Mouse (Mus musculus) gastrocnemius, postnatal 25 days (tissue): ENCODE measurements around the gene Krtap31-2. TPM values are rescaled to one million over a fixed set of nuclear protein-coding genes. Genes with fewer than 3 reads are reported as not detected.

ENCODE experiments used
- DNase-seq: peaks from one replicate; pipeline ENCODE4 v3.0.0; 2022
- long read RNA-seq, 2 experiments: library from polyadenylated mRNA; stranded (forward); transcript quantifications; one replicate each; pipeline ENCODE4 v2.0.0; 2021
- total RNA-seq, 2 experiments: library from RNA; stranded (reverse); gene quantifications; 1 replicate in 1 of 2; 2 replicates in 1 of 2; pipeline ENCODE4 v1.2.3; 2021

The Krtap31-2 gene
- not detected for total RNA-seq
- long read RNA-seq, experiment 1 = 0 reads
- long read RNA-seq, experiment 2 = 0 reads

GRCm38 (mm10) chr11:99935991-99936390, at the start of gene Krtap31-2:
Krtap31-2 (plus strand) TSS chr11:99936291.
- no peak for DNase-seq

DNA sequence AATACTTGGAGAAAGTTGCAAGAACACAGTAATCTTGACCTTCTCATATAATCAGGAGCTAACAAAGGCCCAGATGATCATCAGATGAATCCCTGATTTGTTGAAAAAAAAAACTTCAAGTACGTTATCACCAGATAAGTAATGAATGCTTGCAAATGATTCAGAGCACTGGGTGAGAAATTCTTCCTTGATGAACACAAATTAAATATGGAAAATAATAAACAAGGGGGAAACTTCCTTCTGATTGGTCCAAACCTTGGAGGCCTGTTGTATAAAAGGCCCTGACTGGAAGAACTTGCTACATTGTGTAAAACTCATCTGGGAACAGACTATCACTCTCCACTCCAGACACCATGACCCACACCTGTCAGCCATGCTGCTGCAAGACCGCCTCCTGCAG, 28.5 kb upstream of the Krtap31-2 start, which contains the start of gene Krtap31-1:
Krtap31-1 (plus strand) TSS at position 301 of the 400 bp plus-strand sequence.
- DNase-seq = no peak

GRCm38 (mm10) chr11:99914451-99914850, 21.6 kb upstream of the Krtap31-2 start, which contains the start of gene Gm11565:
Gm11565 (plus strand) TSS chr11:99914751.
- no peak for DNase-seq

DNA sequence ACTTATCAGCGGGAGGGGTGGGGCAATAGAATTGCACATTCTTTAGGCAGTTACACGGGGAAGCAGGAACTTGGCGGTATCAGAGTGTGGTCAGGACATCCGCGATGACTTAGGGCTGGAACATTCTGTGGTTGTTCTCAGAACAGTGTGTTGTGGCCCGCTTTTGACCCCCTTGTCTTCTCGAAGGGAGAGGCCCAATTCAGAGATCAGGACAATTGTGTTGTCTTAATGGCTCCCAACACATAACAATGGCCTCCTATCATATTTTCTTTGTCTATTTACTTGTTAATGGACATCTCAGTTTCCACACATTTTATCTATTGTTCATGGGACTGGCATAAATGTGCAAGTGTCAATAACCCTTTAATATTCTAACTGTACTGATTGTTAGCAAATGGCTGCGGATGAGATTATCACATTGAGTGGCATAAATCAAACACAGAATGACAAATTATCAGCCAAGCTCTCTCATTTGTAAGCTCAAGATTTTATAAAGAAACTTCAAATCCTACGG, 1.7 kb downstream of the Krtap31-2 start:
- no peak for DNase-seq

- DNase-seq = no peak
Measured at GRCm38 (mm10) chr11:99948175-99948574, 12.1 kb downstream of the Krtap31-2 start, which contains the start of gene Krtap9-5. Krtap9-5 (plus strand) TSS chr11:99948475.

DNA sequence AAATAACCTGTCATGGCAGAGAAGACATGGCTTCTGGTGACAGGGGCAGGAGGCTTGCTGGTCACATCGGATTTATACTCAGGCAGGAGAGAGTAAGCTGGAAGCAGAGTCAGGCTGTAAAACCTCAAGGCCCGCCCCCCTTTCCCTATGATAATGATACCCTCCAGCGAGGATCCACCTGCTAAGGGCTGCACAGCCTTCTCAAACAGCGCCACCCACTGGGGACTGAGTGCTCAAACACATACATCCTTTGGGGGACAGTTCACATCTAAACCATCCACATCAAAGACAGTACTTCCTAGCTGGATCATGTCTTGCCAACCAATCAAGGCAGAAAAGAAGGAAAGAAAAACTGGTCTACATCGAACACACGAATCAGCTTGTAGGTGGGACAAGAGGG, 28.1 kb downstream of the Krtap31-2 start:
- DNase-seq = no peak

- DNase-seq = no peak
Measured at GRCm38 (mm10) chr11:99965961-99966360, 29.9 kb downstream of the Krtap31-2 start.

DNA sequence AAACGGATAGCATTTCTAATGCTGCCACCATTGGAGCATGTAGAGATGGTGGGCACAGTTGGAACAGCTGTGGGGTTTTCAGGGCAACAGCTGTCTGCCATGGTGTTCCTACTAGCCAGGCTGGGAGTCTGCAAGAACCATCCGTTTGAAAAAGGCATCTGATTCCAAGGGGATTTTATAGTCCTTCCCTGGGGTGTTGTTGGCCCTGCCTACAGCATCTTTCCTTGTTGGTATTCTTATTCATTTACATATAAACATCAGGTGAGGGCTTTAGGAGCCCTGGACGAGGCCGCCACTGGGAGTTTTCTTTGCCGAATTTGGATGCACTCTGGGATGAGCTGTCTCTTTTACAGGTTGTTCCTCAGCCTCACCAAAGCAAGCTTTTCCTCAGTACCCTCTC, 42.9 kb downstream of the Krtap31-2 start, which contains the start of gene Krtap29-1:
Krtap29-1 (minus strand) TSS at position 101 of the 400 bp plus-strand sequence.
- DNase-seq = no peak

DNA sequence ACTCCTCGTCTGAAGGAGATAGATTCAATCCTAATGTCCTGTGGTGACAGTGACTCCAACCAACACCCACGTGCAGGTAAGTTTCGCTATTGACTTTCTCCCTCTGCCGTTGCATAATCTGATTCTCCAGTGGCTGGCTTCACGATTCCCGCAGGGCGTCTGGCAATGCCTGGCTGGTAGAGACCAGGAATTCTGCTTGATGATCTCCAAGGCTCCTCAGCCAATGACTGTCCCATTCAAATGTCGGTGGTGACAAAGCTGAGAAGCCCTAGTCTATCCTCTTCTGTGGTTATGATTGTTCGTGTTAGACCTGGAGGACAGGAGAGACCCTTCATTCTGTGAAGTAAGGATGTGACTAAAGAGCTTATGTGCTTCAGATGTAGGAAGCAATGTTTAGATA, 46.6 kb downstream of the Krtap31-2 start:
- no peak for DNase-seq

DNA sequence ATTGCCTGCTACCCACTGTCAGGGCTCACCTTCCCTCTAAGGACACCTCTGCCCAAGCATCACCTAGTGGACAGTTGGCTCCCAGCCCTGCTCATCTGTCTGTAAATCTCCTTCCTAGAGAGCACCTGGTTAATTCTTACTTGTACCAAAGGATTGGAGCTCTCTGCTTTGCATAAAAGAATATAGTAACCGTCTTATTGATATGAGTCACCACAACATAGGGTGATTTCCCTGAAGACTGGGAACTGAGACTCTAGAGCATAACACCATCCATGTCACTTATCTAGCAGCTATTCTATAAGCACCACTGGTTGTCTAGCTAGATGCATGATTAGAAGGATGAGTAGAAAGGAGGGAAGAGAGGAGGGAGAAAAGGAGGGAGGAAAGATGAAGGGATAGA, 47.4 kb downstream of the Krtap31-2 start:
- no peak for DNase-seq

GRCm38 (mm10) chr11:99985291-99986092, 49.4 kb downstream of the Krtap31-2 start:
- peak; percentile 79 for DNase-seq

- DNase-seq = no peak
Measured at GRCm38 (mm10) chr11:99986180-99986647, 50.1 kb downstream of the Krtap31-2 start, which contains the start of gene Krtap16-1. Krtap16-1 (minus strand) TSS chr11:99986597.

Other genes with a start within 250 kb of the Krtap31-2 start
- not detected for gene Gm14190, start 245.6 kb upstream of the Krtap31-2 start, total RNA-seq
- gene Gm14180, start 202.0 kb upstream of the Krtap31-2 start, total RNA-seq = not detected
- gene Gm11595, start 163.4 kb upstream of the Krtap31-2 start, total RNA-seq = not detected
- gene Krtap4-8, start 155.6 kb upstream of the Krtap31-2 start, total RNA-seq = not detected
- not detected for gene Krtap4-9, start 151.1 kb upstream of the Krtap31-2 start, total RNA-seq
- gene Gm11596, start 142.8 kb upstream of the Krtap31-2 start, total RNA-seq = not detected
- gene Gm11569, start 137.4 kb upstream of the Krtap31-2 start, total RNA-seq = not detected
- not detected for gene Gm11554, start 131.8 kb upstream of the Krtap31-2 start, total RNA-seq
- gene Krtap4-13, start 126.4 kb upstream of the Krtap31-2 start, total RNA-seq = not detected
- not detected for gene Gm11564, start 120.6 kb upstream of the Krtap31-2 start, total RNA-seq
- not detected for gene 2300003K06Rik, start 98.2 kb upstream of the Krtap31-2 start, total RNA-seq
- gene Krtap4-16, start 84.7 kb upstream of the Krtap31-2 start, total RNA-seq = not detected
- gene Gm11568, start 78.4 kb upstream of the Krtap31-2 start, total RNA-seq = not detected
- not detected for gene Gm11559, start 71.8 kb upstream of the Krtap31-2 start, total RNA-seq
- gene Krtap9-1, start 62.9 kb upstream of the Krtap31-2 start, total RNA-seq = not detected
- not detected for gene Gm11567, start 57.1 kb upstream of the Krtap31-2 start, total RNA-seq
- gene Krtap31-1, start 28.4 kb upstream of the Krtap31-2 start, total RNA-seq = not detected
- gene Gm11565, start 21.5 kb upstream of the Krtap31-2 start, total RNA-seq = not detected
- gene Krtap9-5, start 12.2 kb downstream of the Krtap31-2 start, total RNA-seq = not detected
- not detected for gene Krtap29-1, start 42.8 kb downstream of the Krtap31-2 start, total RNA-seq
- not detected for gene Krtap16-1, start 50.3 kb downstream of the Krtap31-2 start, total RNA-seq
- not detected for gene Krtap17-1, start 57.7 kb downstream of the Krtap31-2 start, total RNA-seq
- not detected for gene Krt33a, start 79.9 kb downstream of the Krtap31-2 start, total RNA-seq
- gene Krt33b, start 93.6 kb downstream of the Krtap31-2 start, total RNA-seq = not detected
- gene Krt34, start 105.3 kb downstream of the Krtap31-2 start, total RNA-seq = not detected
- not detected for gene Krt31, start 114.3 kb downstream of the Krtap31-2 start, total RNA-seq
- gene Krt32, start 151.9 kb downstream of the Krtap31-2 start, total RNA-seq = not detected
- gene Krt35, start 159.9 kb downstream of the Krtap31-2 start, total RNA-seq = not detected
- under 1 TPM in 1 of 2 experiments, not detected in 1; 0.16 TPM for gene Krt36, start 169.3 kb downstream of the Krtap31-2 start, total RNA-seq
- not detected for gene Krt13, start 185.3 kb downstream of the Krtap31-2 start, total RNA-seq
- not detected for gene Krt15, start 199.6 kb downstream of the Krtap31-2 start, total RNA-seq
- gene Krt19, start 212.4 kb downstream of the Krtap31-2 start, total RNA-seq = under 1 TPM in 1 of 2 experiments, not detected in 1; 0.28 TPM